22 mouse cellular contexts compared by ENCODE assay signal in genomic region chr4:133628517-133628916, GRCm38 (mm10).
"Had no signal": no experiment of that assay in that cellular context is flagged by ENCODE, and none has a peak within 500 bp of the region (broad histone marks: within the 10 kb centered on the region; RNA-seq: fewer than 3 reads in every experiment).

No protein-coding gene starts in this region.

- H3K4me3 ChIP-seq: intestine, embryonic 15.5 days; kidney, embryonic 15.5 days; limb, embryonic 12.5 days; limb, embryonic 15.5 days; midbrain, embryonic 10.5 days; myocyte; stomach, embryonic 15.5 days had no signal

- ATAC-seq: intestine, embryonic 15.5 days; liver, postnatal 0 days; lung, postnatal 0 days; midbrain, embryonic 16.5 days had no signal

- H3K27me3 ChIP-seq: intestine, embryonic 15.5 days; kidney, embryonic 15.5 days; limb, embryonic 12.5 days; limb, embryonic 15.5 days; stomach, embryonic 15.5 days had no signal

- H3K27ac ChIP-seq: intestine, embryonic 15.5 days; kidney, embryonic 15.5 days; limb, embryonic 12.5 days; limb, embryonic 15.5 days; liver, embryonic 14.5 days; macrophage; midbrain, embryonic 10.5 days; stomach, embryonic 15.5 days had no signal

- H3K9me3 ChIP-seq: intestine, embryonic 15.5 days; kidney, embryonic 15.5 days; limb, embryonic 12.5 days; limb, embryonic 15.5 days; midbrain, embryonic 10.5 days; stomach, embryonic 15.5 days had no signal

- DNase-seq: kidney, adult 11 months; kidney, adult 8-10 months; kidney, postnatal 10 days; kidney, postnatal 36 days; left cerebral cortex, postnatal 4 days; liver, postnatal 0 days; lung, embryonic 14.5 days; right cerebral cortex, adult 18-20 months; right cerebral cortex, postnatal 14 days; thymus, postnatal 25 days had no signal

- H3K4me2 ChIP-seq: intestine, embryonic 15.5 days; kidney, embryonic 15.5 days; limb, embryonic 12.5 days; limb, embryonic 15.5 days; liver, embryonic 11.5 days; lung, embryonic 14.5 days; stomach, embryonic 15.5 days had no signal

- H3K9ac ChIP-seq: intestine, embryonic 15.5 days; kidney, embryonic 15.5 days; limb, embryonic 12.5 days; limb, embryonic 15.5 days; liver, embryonic 14.5 days; liver, postnatal 0 days; lung, embryonic 14.5 days; stomach, embryonic 15.5 days had no signal
